In the genomic region with DNA sequence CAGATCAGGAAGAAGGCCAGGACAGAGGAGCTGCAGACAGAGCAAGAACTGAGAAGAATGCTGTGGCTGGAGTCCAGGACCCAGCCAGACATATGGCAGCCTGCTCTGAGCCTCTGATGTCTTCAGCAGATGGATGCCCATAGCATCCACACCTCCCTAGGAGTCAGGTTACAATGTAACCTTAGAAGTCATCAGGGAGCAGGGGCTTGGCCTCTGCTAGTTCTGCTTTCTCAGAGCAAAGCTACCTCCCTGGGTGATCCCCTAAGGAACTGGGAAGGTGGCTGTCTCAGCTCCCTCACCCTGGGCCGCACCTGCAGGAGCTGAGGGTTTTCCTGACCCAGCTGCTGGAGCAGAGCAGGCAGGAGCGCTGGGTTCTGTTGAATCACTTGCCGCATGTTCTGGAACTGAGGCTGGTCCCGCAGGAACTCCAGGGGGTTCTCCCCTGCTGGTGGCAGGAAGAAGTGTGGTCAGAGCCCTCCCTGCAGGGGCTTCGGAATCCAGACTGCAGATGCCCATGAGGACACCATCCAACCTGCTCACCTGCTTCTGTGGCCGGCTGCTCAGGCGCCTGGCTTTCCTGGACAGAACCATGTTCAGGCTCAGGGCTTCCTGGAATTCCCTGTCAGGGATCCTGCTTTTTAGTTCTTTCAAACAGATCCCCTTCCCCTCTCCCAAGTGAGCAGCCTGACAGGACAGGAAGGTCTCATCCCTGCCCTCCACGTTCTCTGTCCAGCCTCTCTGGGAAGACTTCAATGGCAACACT, we compare ENCODE assay signal across 9 mouse cellular contexts. TPM values are rescaled to one million over a fixed set of nuclear protein-coding genes. Genes with fewer than 3 reads are reported as not detected.
DNase-seq lines count a peak whose midpoint lies in the region; ATAC-seq and TF ChIP-seq lines count a peak whose summit lies in the region.
"Had no signal": no experiment of that assay in that cellular context is flagged by ENCODE, and none has a peak within 500 bp of the region (broad histone marks: within the 10 kb centered on the region; RNA-seq: fewer than 3 reads in every experiment).

No protein-coding gene starts in this region.

- in situ Hi-C loops in CH12.LX (cut with MboI; ENCODE audit: low pct_ligation_motif_present, low pct_unique_long_range_greater_than_20kb, low sequenced_read_pairs), result no loop called here

- no peak for ATAC-seq in hindbrain, embryonic 16.5 days
- ATAC-seq: activated CD4-positive, CD25-positive, alpha-beta regulatory T cell, adult 4 months had no signal

- no peaks in the 10 kb centered on the region for H3K9me3 ChIP-seq in hindbrain, embryonic 10.5 days
- no peaks in the 10 kb centered on the region for H3K9me3 ChIP-seq in hindbrain, embryonic 16.5 days (ENCODE audit: control insufficient read depth, low read length)
- no peaks in the 10 kb centered on the region for H3K9me3 ChIP-seq in CH12.LX (replicated peaks; ENCODE audit: low read length)

- H3K36me3 ChIP-seq in hindbrain, embryonic 10.5 days, result peaks cover 73% of the 10 kb centered on the region
- H3K36me3 ChIP-seq in hindbrain, embryonic 16.5 days (ENCODE audit: control insufficient read depth, insufficient read depth, low read length), result peaks cover 45% of the 10 kb centered on the region
- H3K36me3 ChIP-seq in CH12.LX (replicated peaks in 1 of 2; ENCODE audit: control insufficient read depth in 1 of 2, insufficient read depth in 1 of 2, low read length in 1 of 2), result peaks cover 58 to 72% of the 10 kb centered on the region in 2 experiments

- no peak for TF ChIP-seq CTCF in CH12.LX (conservative IDR thresholded peaks at IDR 0.05 in 1 of 2, IDR thresholded peaks at IDR 0.05 in 1 of 2; ENCODE audit: low read depth in 2 of 2, low read length in 2 of 2)

- no peak overlapping the region for H3K9ac ChIP-seq in hindbrain, embryonic 16.5 days (ENCODE audit: low read depth, low read length)
- H3K9ac ChIP-seq in CH12.LX (ENCODE audit: insufficient read depth, low read depth), result no peak overlapping the region

- peaks cover 37% of the 10 kb centered on the region for H3K79me2 ChIP-seq in CH12.LX (replicated peaks; ENCODE audit: control insufficient read depth, extremely low read depth, insufficient read depth, poor library complexity, severe bottlenecking)

- dilution Hi-C loops in CH12.LX (cut with MboI; ENCODE audit: extremely low pct_ligation_motif_present, extremely low pct_unique_long_range_greater_than_20kb, low sequenced_read_pairs), result no loop called here

- peak overlapping the region; percentile 23 for H3K4me3 ChIP-seq in hindbrain, embryonic 10.5 days
- H3K4me3 ChIP-seq in hindbrain, embryonic 16.5 days (ENCODE audit: low read length), result no peak overlapping the region
- H3K4me3 ChIP-seq in CH12.LX (replicated peaks in 1 of 3; ENCODE audit: low read depth in 2 of 3, low read length in 2 of 3, poor library complexity in 1 of 3), result no peak overlapping the region

- H3K27me3 ChIP-seq in hindbrain, embryonic 10.5 days (ENCODE audit: insufficient read depth, poor library complexity, severe bottlenecking), result no peaks in the 10 kb centered on the region
- no peaks in the 10 kb centered on the region for H3K27me3 ChIP-seq in hindbrain, embryonic 16.5 days (replicated peaks; ENCODE audit: control insufficient read depth, insufficient read depth, low read length)
- no peaks in the 10 kb centered on the region for H3K27me3 ChIP-seq in CH12.LX (replicated peaks)

- H3K4me2 ChIP-seq in hindbrain, embryonic 16.5 days (ENCODE audit: low read length), result no peak overlapping the region
- H3K4me2 ChIP-seq in CH12.LX (ENCODE audit: insufficient read depth, low read depth, poor library complexity, severe bottlenecking), result no peak overlapping the region

- no peak for TF ChIP-seq EP300 in CH12.LX (IDR thresholded peaks at IDR 0.05; ENCODE audit: low read length)

- TF ChIP-seq POLR2A in CH12.LX (IDR thresholded peaks at IDR 0.05; ENCODE audit: low read depth, low read length), result no peak; the same call in 1 of the 2 replicates

- TF ChIP-seq RAD21 in CH12.LX (IDR thresholded peaks at IDR 0.05; ENCODE audit: low read depth, low read length), result no peak

- peak overlapping the region; percentile 17 for H3K27ac ChIP-seq in hindbrain, embryonic 10.5 days
- H3K27ac ChIP-seq in hindbrain, embryonic 16.5 days (ENCODE audit: low read depth, low read length), result no peak overlapping the region
- H3K27ac ChIP-seq in CH12.LX (ENCODE audit: insufficient read depth, low read depth), result peak overlapping the region; percentile 22; the same call in 1 of the 2 replicates

- peaks cover 60% of the 10 kb centered on the region for H3K4me1 ChIP-seq in hindbrain, embryonic 10.5 days (replicated peaks)
- H3K4me1 ChIP-seq in hindbrain, embryonic 16.5 days (ENCODE audit: control insufficient read depth, insufficient read depth, low read depth, low read length), result peaks cover 37% of the 10 kb centered on the region
- H3K4me1 ChIP-seq in CH12.LX (ENCODE audit: control insufficient read depth in 1 of 2, insufficient read depth in 2 of 2), result peaks cover 8 to 73% of the 10 kb centered on the region in 2 experiments; a peak in 3 of 4 replicates

- WGBS in hindbrain, embryonic 10.5 days, result 50% methylated on average over 8 of the region's 8 CpGs
- WGBS in hindbrain, embryonic 16.5 days, result 73% methylated on average over 8 of the region's 8 CpGs

- DNase-seq in hindbrain, embryonic 10.5 days (ENCODE audit: low spot score), result peak; percentile 37
- DNase-seq in CH12.LX (ENCODE audit: extremely low read depth), result no peak
- peak; percentile 64 for DNase-seq in cerebellum, adult 9-11 months
- peak; percentile 35 for DNase-seq in liver
- no peak for DNase-seq in retina, postnatal 1 day
- no peak for DNase-seq in ovary, postnatal 14 days (ENCODE audit: low spot score)
- DNase-seq in kidney, postnatal 10 days, result no peak

TF ChIP-seq in CH12.LX, 34 proteins besides CTCF, POLR2A, EP300 and RAD21:
- TF ChIP-seq MEF2A (IDR thresholded peaks at IDR 0.05; ENCODE audit: borderline replicate concordance, low read depth, low read length) (no peak), USF2 (conservative IDR thresholded peaks at IDR 0.05; ENCODE audit: low read depth, low read length) (no peak), MAZ (IDR thresholded peaks at IDR 0.05; ENCODE audit: low read depth, low read length) (no peak), ETS1 (conservative IDR thresholded peaks at IDR 0.05; ENCODE audit: low read depth, low read length) (no peak), ELF1 (IDR thresholded peaks at IDR 0.05; ENCODE audit: low read depth, low read length) (no peak), KAT2A (IDR thresholded peaks at IDR 0.05; ENCODE audit: insufficient replicate concordance, low read length) (no peak), GABPA (IDR thresholded peaks at IDR 0.05; ENCODE audit: insufficient replicate concordance, low read depth, low read length) (no peak), MAX (IDR thresholded peaks at IDR 0.05; ENCODE audit: low read length) (no peak), NELFE (IDR thresholded peaks at IDR 0.05; ENCODE audit: low read depth, low read length) (no peak), MYC (IDR thresholded peaks at IDR 0.05; ENCODE audit: low read depth, low read length) (no peak), NRF1 (IDR thresholded peaks at IDR 0.05; ENCODE audit: low read depth, low read length) (no peak)

RNA-seq across cellular contexts. Expression of a gene that starts 3.1 kb away (rescaled TPM):
- polyA plus RNA-seq in hindbrain, embryonic 10.5 days (2016; fragmentation: Nextera tagmentation; extraction: Ambion mirVana), result 115 TPM in 2 replicates
- polyA plus RNA-seq in hindbrain, embryonic 16.5 days (2015; fragmentation: Nextera tagmentation; extraction: Ambion mirVana), result 78.2 and 95.4 TPM in 2 replicates
- total RNA-seq in CH12.LX (2012; rRNA removed) (87.0 and 115 TPM in 2 replicates), CH12.LX (2014; rRNA removed) (66.4 and 66.5 TPM in 2 replicates)
- polyA plus RNA-seq in CH12.LX (2012; ENCODE audit: insufficient read length, low read depth), result 135 and 143 TPM in 2 replicates

RNA-seq across cellular contexts. Expression of a gene that starts 6.0 kb away (rescaled TPM):
- polyA plus RNA-seq in hindbrain, embryonic 10.5 days (2016; fragmentation: Nextera tagmentation; extraction: Ambion mirVana), result 43.7 and 45.8 TPM in 2 replicates
- 40.6 and 40.7 TPM in 2 replicates for polyA plus RNA-seq in hindbrain, embryonic 16.5 days (2015; fragmentation: Nextera tagmentation; extraction: Ambion mirVana)
- total RNA-seq in CH12.LX (2012; rRNA removed) (53.6 and 59.7 TPM in 2 replicates), CH12.LX (2014; rRNA removed) (56.6 and 56.9 TPM in 2 replicates)
- polyA plus RNA-seq in CH12.LX (2012; ENCODE audit: insufficient read length, low read depth), result 56.6 and 57.6 TPM in 2 replicates

RNA-seq across cellular contexts. Expression of a gene that starts 9.4 kb away (rescaled TPM):
- polyA plus RNA-seq in hindbrain, embryonic 10.5 days (2016; fragmentation: Nextera tagmentation; extraction: Ambion mirVana), result 783 and 812 TPM in 2 replicates
- 743 and 792 TPM in 2 replicates for polyA plus RNA-seq in hindbrain, embryonic 16.5 days (2015; fragmentation: Nextera tagmentation; extraction: Ambion mirVana)
- 395 and 738 TPM in 2 replicates for total RNA-seq in CH12.LX (2012; rRNA removed)
- 627 and 669 TPM in 2 replicates for total RNA-seq in CH12.LX (2014; rRNA removed)
- polyA plus RNA-seq in CH12.LX (2012; ENCODE audit: insufficient read length, low read depth), result 1,181 and 1,636 TPM in 2 replicates

RNA-seq across cellular contexts. Expression of a gene that starts 14.7 kb away (rescaled TPM):
- polyA plus RNA-seq in hindbrain, embryonic 10.5 days (2016; fragmentation: Nextera tagmentation; extraction: Ambion mirVana), result 3.8 and 5.5 TPM in 2 replicates
- polyA plus RNA-seq in hindbrain, embryonic 16.5 days (2015; fragmentation: Nextera tagmentation; extraction: Ambion mirVana), result 15.4 and 17.1 TPM in 2 replicates
- total RNA-seq in CH12.LX (2012; rRNA removed), result 1.7 TPM in 2 replicates
- total RNA-seq in CH12.LX (2014; rRNA removed), result 1.4 and 1.8 TPM in 2 replicates
- polyA plus RNA-seq in CH12.LX (2012; ENCODE audit: insufficient read length, low read depth), result 1.5 and 1.7 TPM in 2 replicates

RNA-seq across cellular contexts. Expression of a gene that starts 19.5 kb away (rescaled TPM):
- 129 and 134 TPM in 2 replicates for polyA plus RNA-seq in hindbrain, embryonic 10.5 days (2016; fragmentation: Nextera tagmentation; extraction: Ambion mirVana)
- polyA plus RNA-seq in hindbrain, embryonic 16.5 days (2015; fragmentation: Nextera tagmentation; extraction: Ambion mirVana), result 112 and 114 TPM in 2 replicates
- 142 and 165 TPM in 2 replicates for total RNA-seq in CH12.LX (2012; rRNA removed)
- 144 and 146 TPM in 2 replicates for total RNA-seq in CH12.LX (2014; rRNA removed)
- polyA plus RNA-seq in CH12.LX (2012; ENCODE audit: insufficient read length, low read depth), result 175 and 192 TPM in 2 replicates

Comparison
In these comparisons a context has a peak if more than half of its experiments do, and no peak if none do; other contexts are left out.
1. DNase-seq: peak in hindbrain, embryonic 10.5 days (single experiment), cerebellum, adult 9-11 months (single experiment) and liver (single experiment); none in CH12.LX (single experiment), retina, postnatal 1 day (single experiment), ovary, postnatal 14 days (single experiment) and kidney, postnatal 10 days (single experiment).